Mouse (Mus musculus) testis, postnatal 10 days (tissue): Measurements from ENCODE around the gene Gbx1.

Experiments used
- DNase-seq: peaks from one replicate; pipeline ENCODE4 v3.0.0; 2021; ENCODE audit warnings: low spot score

Gene Gbx1

DNA sequence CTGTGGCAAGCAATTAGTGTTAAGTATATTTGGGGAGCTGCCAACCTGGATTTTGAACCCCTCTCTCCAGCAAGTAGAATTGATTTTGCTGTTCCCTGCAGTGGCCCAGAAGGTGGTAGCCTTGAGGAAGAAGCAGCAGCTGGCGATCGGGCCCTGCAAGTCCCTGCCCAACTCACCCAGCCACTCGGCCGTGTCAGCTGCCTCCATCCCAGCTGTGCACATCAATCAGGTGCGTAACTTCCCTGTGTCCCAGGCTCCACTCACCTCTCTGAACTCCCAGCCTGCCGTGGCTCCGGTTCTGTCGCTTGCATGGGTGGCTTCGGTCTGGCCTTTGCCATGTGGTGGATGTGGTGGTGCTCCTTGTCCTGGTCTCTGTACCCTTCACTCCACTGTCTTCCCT is 49.1 kb downstream of the Gbx1 start:
- DNase-seq: no peak

DNA sequence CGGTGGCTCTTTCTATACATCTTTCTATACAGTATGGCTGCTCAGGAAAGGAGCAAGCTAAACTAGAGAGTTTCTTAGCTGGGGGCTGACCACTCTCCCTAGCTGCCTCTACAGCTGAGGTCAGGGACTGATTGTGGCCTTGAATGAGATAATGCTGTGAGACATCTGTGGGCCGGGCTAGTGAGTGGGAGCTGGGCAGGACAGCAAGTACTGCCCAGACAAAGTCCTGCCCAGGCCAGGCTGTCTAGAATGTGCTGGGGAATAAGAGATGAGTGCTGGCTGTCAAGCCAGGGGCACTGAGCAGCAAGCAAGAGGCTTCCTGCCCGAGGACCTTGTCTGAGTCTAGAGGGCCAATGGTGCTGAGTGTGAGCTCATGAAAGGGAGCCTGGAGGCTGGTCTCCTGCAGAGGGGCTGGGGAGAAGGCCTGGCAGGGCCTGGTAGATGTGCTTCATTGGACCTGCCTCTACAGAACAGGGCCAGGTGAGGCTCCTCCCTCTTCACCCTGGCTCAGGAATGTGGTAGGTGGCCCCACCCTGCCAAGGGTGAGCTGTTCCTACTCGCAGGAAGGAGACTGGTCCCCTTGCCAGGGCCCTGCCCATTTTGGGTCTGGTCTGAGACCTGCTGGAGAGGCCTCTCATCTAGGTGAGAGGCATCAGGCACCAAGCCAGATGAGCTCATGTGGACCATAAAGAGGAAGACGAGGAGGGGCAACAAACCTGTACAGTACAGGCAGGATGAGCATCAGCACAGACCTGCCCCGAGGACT is 51.3 kb downstream of the Gbx1 start:
- peak; percentile 72 for DNase-seq

DNA sequence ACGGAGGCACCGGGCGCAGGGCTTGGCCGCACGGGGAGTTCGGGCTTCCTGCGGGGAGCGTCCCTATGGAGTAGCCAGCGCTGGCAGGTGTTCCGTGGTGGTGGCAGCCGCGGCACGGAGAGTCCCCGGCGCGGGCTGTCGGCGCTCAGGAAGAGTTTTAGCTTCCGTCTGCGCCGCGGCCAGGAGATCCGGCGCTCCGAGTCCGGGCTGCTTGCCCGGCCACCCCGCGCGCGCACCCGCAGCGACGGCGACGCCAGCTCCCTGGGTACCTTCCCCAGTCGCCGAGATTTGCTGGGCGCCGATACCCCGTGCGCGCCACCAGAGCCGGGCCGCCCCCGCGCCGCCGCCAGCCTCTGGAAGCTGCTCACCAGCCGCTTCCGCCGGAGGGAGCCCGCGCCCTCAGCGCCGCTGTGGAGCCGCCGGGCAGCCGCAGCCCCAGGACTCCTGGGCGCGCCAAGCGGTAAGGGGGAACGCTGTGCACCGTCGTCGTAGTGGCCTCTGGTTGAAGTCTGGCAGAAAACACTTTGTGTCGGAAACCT is 52.2 kb downstream of the Gbx1 start:
- peak; percentile 85 for DNase-seq

GRCm38 (mm10) chr5:24474025-24474722 is 52.8 kb downstream of the Gbx1 start:
- DNase-seq: peak; percentile 64

GRCm38 (mm10) chr5:24472884-24473619 is 54.0 kb downstream of the Gbx1 start:
- no peak for DNase-seq

DNA sequence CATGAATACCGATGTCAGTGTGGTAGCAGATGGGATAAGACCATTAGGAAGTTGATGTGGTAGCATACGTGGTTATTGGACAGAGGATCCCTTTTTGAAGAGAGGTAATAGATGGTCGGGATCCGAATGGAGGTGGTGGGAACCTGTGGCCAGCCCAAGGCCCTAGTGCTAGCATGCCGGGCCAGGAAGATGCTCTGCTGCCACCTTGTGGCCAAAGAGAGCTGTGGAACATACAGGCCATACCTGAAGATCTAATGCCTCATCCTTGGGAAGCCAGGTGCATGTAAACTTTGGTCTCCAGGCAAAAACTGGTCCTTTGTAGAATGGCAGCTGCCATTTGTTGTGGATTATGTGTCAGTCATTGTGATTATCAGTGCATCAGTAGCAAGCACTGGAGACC is 56.4 kb downstream of the Gbx1 start:
- DNase-seq: peak; percentile 86

DNA sequence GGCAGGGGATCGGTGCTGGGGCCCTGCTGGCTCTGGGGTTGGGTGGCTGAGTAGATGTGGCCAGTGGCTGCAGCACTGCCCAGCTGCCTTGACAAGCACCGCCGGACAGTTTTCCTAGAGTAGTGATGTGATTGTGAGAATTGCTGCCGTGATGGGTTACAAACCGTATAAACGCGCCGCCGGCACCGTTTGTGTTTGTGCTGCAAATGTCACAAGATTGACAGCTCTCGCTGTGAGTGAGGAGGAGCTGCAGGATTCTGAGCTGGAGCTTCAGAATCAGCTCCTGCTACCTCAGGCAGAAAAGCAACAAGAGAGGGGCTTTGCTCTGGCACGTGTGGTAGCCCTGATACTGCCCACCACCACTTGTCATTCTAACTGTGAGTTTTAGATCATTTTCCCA is 60.2 kb downstream of the Gbx1 start:
- DNase-seq: no peak

DNA sequence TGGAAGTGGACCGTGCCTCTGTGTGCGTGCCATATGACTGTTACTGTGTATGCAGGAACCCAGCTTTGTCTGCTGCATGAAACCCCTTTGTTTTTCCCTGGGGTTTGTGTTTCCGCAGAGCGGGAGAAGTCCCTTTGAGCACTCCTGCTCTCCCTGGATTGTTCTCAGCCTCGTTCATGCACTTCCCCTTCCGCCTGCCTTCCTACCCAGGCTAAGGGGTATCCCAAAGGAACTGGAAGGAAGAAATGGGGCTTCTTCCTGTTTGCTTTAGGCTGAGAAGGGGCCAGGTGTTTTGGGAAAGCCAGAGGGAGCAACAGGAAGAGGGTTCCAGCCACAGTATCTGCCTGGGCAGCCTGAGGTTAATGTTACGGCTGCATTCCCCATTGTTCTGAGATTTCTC is 71.4 kb downstream of the Gbx1 start:
- no peak for DNase-seq

DNA sequence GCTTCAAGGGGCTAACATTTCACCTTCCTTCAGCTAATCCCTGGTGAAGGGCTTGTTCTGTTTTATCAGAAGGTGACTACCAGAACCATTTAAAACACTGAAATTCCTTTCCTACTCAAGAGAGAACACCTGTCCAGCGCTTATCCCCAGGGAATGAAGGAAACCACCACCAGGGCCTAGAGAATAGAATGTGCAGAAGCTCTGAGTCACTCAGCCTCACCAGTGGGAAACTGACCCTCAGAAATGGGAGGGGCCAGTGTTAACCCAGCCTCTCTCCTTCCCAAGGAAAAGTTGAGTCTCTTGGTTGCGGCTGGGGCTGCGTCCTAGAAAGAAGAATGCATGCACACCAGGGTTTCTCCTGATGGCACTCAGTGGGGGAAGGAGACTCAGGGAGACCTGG is 71.9 kb downstream of the Gbx1 start:
- no peak for DNase-seq

DNA sequence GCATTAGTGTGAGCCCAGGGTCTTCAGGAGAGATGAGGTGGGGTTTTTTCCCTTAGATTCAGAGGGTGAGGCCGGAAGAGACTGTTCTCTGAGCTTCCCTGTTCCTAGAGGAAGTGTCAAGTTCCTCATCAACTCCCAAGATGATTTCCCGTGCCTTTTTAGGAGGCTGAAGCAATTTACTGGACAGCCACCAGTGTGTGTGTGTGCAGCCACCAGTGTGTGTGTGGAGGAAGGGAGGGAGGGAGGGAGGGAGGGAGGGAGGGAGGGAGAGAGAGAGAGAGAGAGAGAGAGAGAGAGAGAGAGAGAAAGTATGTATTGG is 73.1 kb downstream of the Gbx1 start:
- DNase-seq: no peak

- no peak for DNase-seq
Measured at GRCm38 (mm10) chr5:24453283-24453984, 73.6 kb downstream of the Gbx1 start.
